Mouse (Mus musculus) stomach, postnatal 0 days (tissue): ENCODE measurements around the gene Rnf187. TPM values are rescaled to one million over a fixed set of nuclear protein-coding genes. Genes with fewer than 3 reads are reported as not detected.
A peak's percentile ranks its signal among the peaks of the same experiment; 100 is the strongest.

ENCODE experiments used
- ATAC-seq: fragments of 200-750 bp; cut with Nextera tagmentation; 2 replicates; pipeline ENCODE4 v1.8.0; 2017; ENCODE audit not compliant: low FRiP score, low TSS enrichment
- DNase-seq: peaks from one replicate; pipeline ENCODE4 v3.0.0-alpha.2; 2016; ENCODE audit warnings: low spot score
- H3K27ac ChIP-seq: fragments of 300-500 bp; sonication (generic); replicated peaks from 2 replicates; pipeline ENCODE4 v1.5.1; 2014; ENCODE audit warnings: mild to moderate bottlenecking, control low read depth
- H3K27me3 ChIP-seq: fragments of 300-500 bp; sonication (generic); 2 replicates; pipeline ENCODE4 v1.6.1; 2014; ENCODE audit warnings: low read length; ENCODE audit not compliant: control insufficient read depth, insufficient read depth
- H3K36me3 ChIP-seq: fragments of 300-500 bp; sonication (generic); 2 replicates; pipeline ENCODE4 v1.6.1; 2014; ENCODE audit warnings: low read length, mixed read lengths; ENCODE audit not compliant: control insufficient read depth, insufficient read depth
- H3K4me1 ChIP-seq: fragments of 300-500 bp; sonication (generic); replicated peaks from 2 replicates; pipeline ENCODE4 v1.6.1; 2014; ENCODE audit warnings: antibody characterized with exemption; ENCODE audit not compliant: control insufficient read depth, insufficient read depth
- H3K4me2 ChIP-seq: fragments of 300-500 bp; sonication (generic); replicated peaks from 2 replicates; pipeline ENCODE4 v1.6.1; 2014; ENCODE audit warnings: low read depth, mild to moderate bottlenecking, control low read depth, moderate library complexity
- H3K4me3 ChIP-seq: fragments of 300-500 bp; sonication (generic); 2 replicates; pipeline ENCODE4 v1.5.1; 2014; ENCODE audit warnings: low read depth, low read length, control low read depth
- H3K9ac ChIP-seq: fragments of 300-500 bp; sonication (generic); 2 replicates; pipeline ENCODE4 v1.6.1; 2014; ENCODE audit warnings: mild to moderate bottlenecking, low read length, control low read depth, mixed read lengths
- H3K9me3 ChIP-seq: fragments of 300-500 bp; sonication (generic); 2 replicates; pipeline ENCODE4 v1.6.1; 2016; ENCODE audit warnings: low read length; ENCODE audit not compliant: control insufficient read depth
- CTCF ChIP-seq: IDR thresholded peaks from 2 replicates; pipeline ENCODE4 v1.5.1; 2016; ENCODE audit warnings: antibody characterized with exemption, low read depth, mild to moderate bottlenecking, moderate library complexity
- EP300 ChIP-seq: optimal IDR thresholded peaks from 2 replicates; pipeline ENCODE3; 2016; ENCODE audit warnings: antibody characterized with exemption
- WGBS: fragments of 180-500 bp; shearing (Covaris S2); extraction: QIAGEN DNeasy Blood & Tissue Kit; methylation state at CpG from one replicate; pipeline ENCODE4 v1.1.7; 2014; 5-methylcytosine and 5-hydroxymethylcytosine counted together
- polyA plus RNA-seq: library from polyadenylated mRNA; unstranded; fragments of >200 nt; fragmentation: Nextera tagmentation; extraction: Ambion mirVana; gene quantifications from 2 replicates; pipeline ENCODE4 v1.2.1, GENCODE M21; 2015

Gene Rnf187
- polyA plus RNA-seq, 1 experiment from 2014 or later: 136 TPM

GRCm38 (mm10) chr11:58947306-58947705 is 8.6 kb upstream of the Rnf187 start:
- Histone ChIP-seq H3K4me3 (no peak overlapping the region), H3K4me2 (no peak overlapping the region), H3K4me1 (no peaks in the 10 kb centered on the region), H3K9ac (no peak overlapping the region), H3K27ac (no peak overlapping the region), H3K27me3 (no peaks in the 10 kb centered on the region), H3K36me3 (no peaks in the 10 kb centered on the region), H3K9me3 (no peaks in the 10 kb centered on the region)
- DNase-seq: no peak
- ATAC-seq: no peak
- no peak for TF ChIP-seq EP300
- no peak for TF ChIP-seq CTCF
- WGBS: 74% methylated on average over 3 of the region's 3 CpGs

GRCm38 (mm10) chr11:58944136-58944535 is 5.4 kb upstream of the Rnf187 start:
- H3K4me3 ChIP-seq: no peak overlapping the region
- H3K27ac ChIP-seq: no peak overlapping the region
- 83% methylated on average over 5 of the region's 5 CpGs for WGBS
- H3K4me1 ChIP-seq: no peaks in the 10 kb centered on the region
- ATAC-seq (no peak), DNase-seq (no peak)
- TF ChIP-seq CTCF: no peak
- TF ChIP-seq EP300: no peak
- no peaks in the 10 kb centered on the region for H3K36me3 ChIP-seq
- no peaks in the 10 kb centered on the region for H3K9me3 ChIP-seq
- no peak overlapping the region for H3K9ac ChIP-seq
- no peak overlapping the region for H3K4me2 ChIP-seq
- H3K27me3 ChIP-seq: no peaks in the 10 kb centered on the region

- 0 out of 2 replicates have a peak, but pooled peaks have one; percentile 13 for ATAC-seq
- peaks cover 7% of the 10 kb centered on the region for H3K36me3 ChIP-seq
- peak overlapping the region; percentile 93 for H3K4me3 ChIP-seq
- DNase-seq: no peak
- no peaks in the 10 kb centered on the region for H3K9me3 ChIP-seq
- no peaks in the 10 kb centered on the region for H3K27me3 ChIP-seq
- H3K4me2 ChIP-seq: peak overlapping the region; percentile 97
- no peak overlapping the region; the same call in 1 of the 2 replicates for H3K9ac ChIP-seq
- H3K4me1 ChIP-seq: 0 out of 2 replicates have a peak, but pooled peaks cover 4% of the 10 kb centered on the region
- WGBS: 12% methylated on average over 6 of the region's 6 CpGs
- peak; percentile 17 for TF ChIP-seq EP300
- TF ChIP-seq CTCF: no peak
- H3K27ac ChIP-seq: peak overlapping the region; percentile 96; the same call in 1 of the 2 replicates
Measured at GRCm38 (mm10) chr11:58939088-58939439, 348 bp upstream of the Rnf187 start.

GRCm38 (mm10) chr11:58937909-58938308 is 807 bp downstream of the Rnf187 start:
- peak overlapping the region; percentile 96 for H3K27ac ChIP-seq
- 0 out of 2 replicates have a peak, but pooled peaks cover 4% of the 10 kb centered on the region for H3K4me1 ChIP-seq
- H3K9me3 ChIP-seq: no peaks in the 10 kb centered on the region
- DNase-seq: no peak
- ATAC-seq: no peak
- no peak for TF ChIP-seq CTCF
- TF ChIP-seq EP300: no peak
- peak overlapping the region; percentile 97 for H3K4me2 ChIP-seq
- WGBS: under 1% methylated on average over 12 of the region's 13 CpGs
- peaks cover 11% of the 10 kb centered on the region for H3K36me3 ChIP-seq
- H3K4me3 ChIP-seq: peak overlapping the region; percentile 93
- peak overlapping the region; percentile 94 for H3K9ac ChIP-seq
- no peaks in the 10 kb centered on the region for H3K27me3 ChIP-seq

- no peak overlapping the region for H3K9ac ChIP-seq
- no peak overlapping the region for H3K27ac ChIP-seq
- WGBS: 52% methylated on average over 4 of the region's 4 CpGs
- no peaks in the 10 kb centered on the region for H3K4me1 ChIP-seq
- no peaks in the 10 kb centered on the region for H3K9me3 ChIP-seq
- no peak overlapping the region for H3K4me2 ChIP-seq
- H3K4me3 ChIP-seq: no peak overlapping the region
- no peaks in the 10 kb centered on the region for H3K27me3 ChIP-seq
- H3K36me3 ChIP-seq: peaks cover 18% of the 10 kb centered on the region
- no peak for TF ChIP-seq EP300
- TF ChIP-seq CTCF: peak; percentile 60
- ATAC-seq (peak; percentile 24; the same call in 1 of the 2 replicates), DNase-seq (peak; percentile 29)
Measured at GRCm38 (mm10) chr11:58931576-58931975, 7.1 kb downstream of the Rnf187 start.

- no peak for TF ChIP-seq CTCF
- TF ChIP-seq EP300: no peak
- Histone ChIP-seq H3K4me2 (no peak overlapping the region), H3K27ac (no peak overlapping the region), H3K27me3 (no peaks in the 10 kb centered on the region), H3K36me3 (peaks cover 13% of the 10 kb centered on the region; the same call in 1 of the 2 replicates), H3K4me3 (no peak overlapping the region), H3K9me3 (no peaks in the 10 kb centered on the region), H3K9ac (no peak overlapping the region), H3K4me1 (no peaks in the 10 kb centered on the region)
- 84% methylated on average over 3 of the region's 3 CpGs for WGBS
- no peak for ATAC-seq
- no peak for DNase-seq
Measured at GRCm38 (mm10) chr11:58930254-58930653, 8.5 kb downstream of the Rnf187 start.
